Mouse (Mus musculus) stomach, postnatal 0 days (tissue): Measurements from ENCODE around the gene Dnah11. TPM values are rescaled to one million over a fixed set of nuclear protein-coding genes. Genes with fewer than 3 reads are reported as not detected.

Source experiments
- ATAC-seq: fragments of 200-750 bp; cut with Nextera tagmentation; 2 replicates; pipeline ENCODE4 v1.8.0; 2017; ENCODE audit not compliant: low FRiP score, low TSS enrichment
- DNase-seq: peaks from one replicate; pipeline ENCODE4 v3.0.0-alpha.2; 2016; ENCODE audit warnings: low spot score
- H3K27ac ChIP-seq: fragments of 300-500 bp; sonication (generic); replicated peaks from 2 replicates; pipeline ENCODE4 v1.5.1; 2014; ENCODE audit warnings: mild to moderate bottlenecking, control low read depth
- H3K27me3 ChIP-seq: fragments of 300-500 bp; sonication (generic); 2 replicates; pipeline ENCODE4 v1.6.1; 2014; ENCODE audit warnings: low read length; ENCODE audit not compliant: control insufficient read depth, insufficient read depth
- H3K36me3 ChIP-seq: fragments of 300-500 bp; sonication (generic); 2 replicates; pipeline ENCODE4 v1.6.1; 2014; ENCODE audit warnings: low read length, mixed read lengths; ENCODE audit not compliant: control insufficient read depth, insufficient read depth
- H3K4me1 ChIP-seq: fragments of 300-500 bp; sonication (generic); replicated peaks from 2 replicates; pipeline ENCODE4 v1.6.1; 2014; ENCODE audit warnings: antibody characterized with exemption; ENCODE audit not compliant: control insufficient read depth, insufficient read depth
- H3K4me2 ChIP-seq: fragments of 300-500 bp; sonication (generic); replicated peaks from 2 replicates; pipeline ENCODE4 v1.6.1; 2014; ENCODE audit warnings: low read depth, mild to moderate bottlenecking, control low read depth, moderate library complexity
- H3K4me3 ChIP-seq: fragments of 300-500 bp; sonication (generic); 2 replicates; pipeline ENCODE4 v1.5.1; 2014; ENCODE audit warnings: low read depth, low read length, control low read depth
- H3K9ac ChIP-seq: fragments of 300-500 bp; sonication (generic); 2 replicates; pipeline ENCODE4 v1.6.1; 2014; ENCODE audit warnings: mild to moderate bottlenecking, low read length, control low read depth, mixed read lengths
- H3K9me3 ChIP-seq: fragments of 300-500 bp; sonication (generic); 2 replicates; pipeline ENCODE4 v1.6.1; 2016; ENCODE audit warnings: low read length; ENCODE audit not compliant: control insufficient read depth
- CTCF ChIP-seq: IDR thresholded peaks from 2 replicates; pipeline ENCODE4 v1.5.1; 2016; ENCODE audit warnings: antibody characterized with exemption, low read depth, mild to moderate bottlenecking, moderate library complexity
- EP300 ChIP-seq: optimal IDR thresholded peaks from 2 replicates; pipeline ENCODE3; 2016; ENCODE audit warnings: antibody characterized with exemption
- WGBS: fragments of 180-500 bp; shearing (Covaris S2); extraction: QIAGEN DNeasy Blood & Tissue Kit; methylation state at CpG from one replicate; pipeline ENCODE4 v1.1.7; 2014; 5-methylcytosine and 5-hydroxymethylcytosine counted together
- polyA plus RNA-seq: library from polyadenylated mRNA; unstranded; fragments of >200 nt; fragmentation: Nextera tagmentation; extraction: Ambion mirVana; gene quantifications from 2 replicates; pipeline ENCODE4 v1.2.1, GENCODE M21; 2015

Gene Dnah11
- polyA plus RNA-seq, 1 experiment from 2014 or later, result 0.01 TPM

- Histone ChIP-seq H3K27me3 (no peaks in the 10 kb centered on the region), H3K4me2 (no peak overlapping the region), H3K4me1 (no peaks in the 10 kb centered on the region; the same call in 1 of the 2 replicates), H3K9ac (no peak overlapping the region), H3K9me3 (no peaks in the 10 kb centered on the region), H3K36me3 (no peaks in the 10 kb centered on the region), H3K27ac (no peak overlapping the region), H3K4me3 (no peak overlapping the region)
- no peak for DNase-seq
- ATAC-seq, result no peak
- no peak for TF ChIP-seq CTCF
- no peak for TF ChIP-seq EP300
- WGBS, result 36% methylated on average over 2 of the region's 2 CpGs
Observed at GRCm38 (mm10) chr12:118187663-118188062, 11.2 kb downstream of the Dnah11 start.

GRCm38 (mm10) chr12:118186881-118187489, 11.9 kb downstream of the Dnah11 start:
- Histone ChIP-seq H3K4me3 (no peak overlapping the region), H3K4me1 (no peaks in the 10 kb centered on the region; the same call in 1 of the 2 replicates), H3K27me3 (no peaks in the 10 kb centered on the region), H3K36me3 (no peaks in the 10 kb centered on the region), H3K4me2 (no peak overlapping the region), H3K27ac (no peak overlapping the region), H3K9ac (no peak overlapping the region), H3K9me3 (no peaks in the 10 kb centered on the region)
- ATAC-seq (no peak), DNase-seq (no peak)
- TF ChIP-seq EP300, result no peak
- TF ChIP-seq CTCF, result no peak
- WGBS, result 12% methylated on average over 4 of the region's 4 CpGs

GRCm38 (mm10) chr12:118186120-118186880, 12.5 kb downstream of the Dnah11 start:
- TF ChIP-seq EP300, result no peak
- TF ChIP-seq CTCF, result no peak
- H3K9me3 ChIP-seq, result no peaks in the 10 kb centered on the region
- H3K4me2 ChIP-seq, result no peak overlapping the region
- no peak overlapping the region for H3K4me3 ChIP-seq
- no peaks in the 10 kb centered on the region for H3K36me3 ChIP-seq
- DNase-seq (no peak), ATAC-seq (0 out of 2 replicates have a peak, but pooled peaks have one; percentile 6)
- no peaks in the 10 kb centered on the region for H3K27me3 ChIP-seq
- H3K9ac ChIP-seq, result no peak overlapping the region
- WGBS, result 15% methylated on average over 4 of the region's 4 CpGs
- no peaks in the 10 kb centered on the region; the same call in 1 of the 2 replicates for H3K4me1 ChIP-seq
- H3K27ac ChIP-seq, result no peak overlapping the region

- Histone ChIP-seq H3K9ac (no peak overlapping the region), H3K4me3 (no peak overlapping the region), H3K4me1 (no peaks in the 10 kb centered on the region; the same call in 1 of the 2 replicates), H3K4me2 (no peak overlapping the region), H3K36me3 (no peaks in the 10 kb centered on the region), H3K27ac (no peak overlapping the region), H3K27me3 (no peaks in the 10 kb centered on the region), H3K9me3 (no peaks in the 10 kb centered on the region)
- TF ChIP-seq CTCF (no peak), EP300 (no peak)
- 78% methylated on average over 1 of the region's 1 CpGs for WGBS
- ATAC-seq (no peak), DNase-seq (no peak)
Observed at GRCm38 (mm10) chr12:118184731-118185130, 14.1 kb downstream of the Dnah11 start.

GRCm38 (mm10) chr12:118177756-118178155, 21.1 kb downstream of the Dnah11 start:
- Histone ChIP-seq H3K4me1 (no peaks in the 10 kb centered on the region), H3K4me2 (no peak overlapping the region), H3K27me3 (no peaks in the 10 kb centered on the region), H3K9ac (no peak overlapping the region), H3K27ac (no peak overlapping the region), H3K9me3 (no peaks in the 10 kb centered on the region), H3K4me3 (no peak overlapping the region), H3K36me3 (no peaks in the 10 kb centered on the region)
- DNase-seq (no peak), ATAC-seq (no peak)
- 89% methylated on average over 5 of the region's 5 CpGs for WGBS
- TF ChIP-seq EP300 (no peak), CTCF (no peak)

- ATAC-seq, result no peak
- Histone ChIP-seq H3K9me3 (no peaks in the 10 kb centered on the region), H3K27me3 (no peaks in the 10 kb centered on the region), H3K4me1 (no peaks in the 10 kb centered on the region), H3K27ac (no peak overlapping the region), H3K4me2 (no peak overlapping the region), H3K36me3 (no peaks in the 10 kb centered on the region), H3K4me3 (no peak overlapping the region), H3K9ac (no peak overlapping the region)
- no peak for DNase-seq
- WGBS, result 6% methylated on average over 4 of the region's 4 CpGs
- TF ChIP-seq EP300, result no peak
- TF ChIP-seq CTCF, result no peak
Observed at GRCm38 (mm10) chr12:118164785-118165184, 34.1 kb downstream of the Dnah11 start.
